Mouse (Mus musculus) kidney, embryonic 15.5 days (tissue): ENCODE measurements around the gene Bace1. TPM values are rescaled to one million over a fixed set of nuclear protein-coding genes. Genes with fewer than 3 reads are reported as not detected.

Source experiments
- ATAC-seq: fragments of 200-750 bp; cut with Nextera tagmentation; replicated peaks from 2 replicates; pipeline ENCODE4 v1.8.0; 2017; ENCODE audit warnings: moderate TSS enrichment; ENCODE audit not compliant: low FRiP score
- H3K27ac ChIP-seq: fragments of 300-500 bp; sonication (generic); 2 replicates; pipeline ENCODE4 v1.5.1; 2015; ENCODE audit warnings: mild to moderate bottlenecking, inconsistent platforms
- H3K27me3 ChIP-seq: fragments of 300-500 bp; sonication (generic); 2 replicates; pipeline ENCODE4 v1.6.1; 2015; ENCODE audit warnings: inconsistent platforms
- H3K36me3 ChIP-seq: fragments of 300-500 bp; sonication (generic); 2 replicates; pipeline ENCODE4 v1.6.1; 2015; ENCODE audit warnings: inconsistent platforms
- H3K4me1 ChIP-seq: fragments of 300-500 bp; sonication (generic); 2 replicates; pipeline ENCODE4 v1.6.1; 2015; ENCODE audit warnings: inconsistent platforms
- H3K4me2 ChIP-seq: fragments of 300-500 bp; sonication (generic); 2 replicates; pipeline ENCODE4 v1.6.1; 2015; ENCODE audit warnings: moderate library complexity, mild to moderate bottlenecking, inconsistent platforms
- H3K4me3 ChIP-seq: fragments of 300-500 bp; sonication (generic); replicated peaks from 2 replicates; pipeline ENCODE4 v1.5.1; 2015; ENCODE audit warnings: mild to moderate bottlenecking, inconsistent platforms
- H3K9ac ChIP-seq: fragments of 300-500 bp; sonication (generic); 2 replicates; pipeline ENCODE4 v1.6.1; 2015; ENCODE audit warnings: mild to moderate bottlenecking, inconsistent platforms
- H3K9me3 ChIP-seq: fragments of 300-500 bp; sonication (generic); replicated peaks from 2 replicates; pipeline ENCODE4 v1.6.1; 2016; ENCODE audit warnings: inconsistent platforms
- WGBS: fragments of 180-500 bp; shearing (Covaris S2); methylation state at CpG from one replicate; pipeline ENCODE4 v1.1.7; 2015; ENCODE audit warnings: mixed read lengths; 5-methylcytosine and 5-hydroxymethylcytosine counted together
- polyA plus RNA-seq: library from polyadenylated mRNA; unstranded; fragments of >200 nt; fragmentation: Nextera tagmentation; extraction: Ambion mirVana; gene quantifications from 2 replicates; pipeline ENCODE4 v1.2.1, GENCODE M21; 2015

The Bace1 gene
- 32.9 and 33.9 TPM in 2 replicates for polyA plus RNA-seq

DNA sequence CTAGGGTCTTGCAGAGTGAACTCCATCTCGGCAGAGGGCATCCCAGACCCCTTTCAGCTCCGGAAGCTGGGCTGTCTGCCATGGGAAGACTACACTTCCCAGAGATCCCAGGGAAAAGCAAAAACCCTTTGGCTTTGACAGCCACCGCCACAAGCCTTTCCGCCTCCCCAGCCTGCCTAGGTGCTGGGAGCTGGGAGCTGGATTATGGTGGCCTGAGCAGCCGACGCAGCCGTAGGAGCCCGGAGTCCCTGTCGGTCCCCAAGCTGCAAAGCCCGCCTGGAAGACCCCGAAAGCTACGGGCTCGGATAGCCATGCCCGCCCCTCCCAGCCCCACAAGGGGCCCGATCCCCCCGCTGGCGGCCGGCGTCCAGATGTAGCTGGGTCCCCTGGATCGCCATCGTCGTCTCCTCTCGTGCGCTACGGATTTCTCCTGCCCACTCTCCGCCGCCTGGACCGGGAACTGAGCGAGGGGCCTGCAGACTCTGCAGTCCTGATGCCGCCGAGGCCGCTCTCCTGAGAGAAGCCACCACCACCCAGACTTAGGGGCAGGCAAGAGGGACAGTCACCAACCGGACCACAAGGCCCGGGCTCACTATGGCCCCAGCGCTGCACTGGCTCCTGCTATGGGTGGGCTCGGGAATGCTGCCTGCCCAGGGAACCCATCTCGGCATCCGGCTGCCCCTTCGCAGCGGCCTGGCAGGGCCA is at the start of gene Bace1:
Bace1 (plus strand) TSS at position 147 of the 705 bp plus-strand sequence.
- peak within 1 kb of the TSS; percentile 79 for H3K9ac ChIP-seq
- peak within 1 kb of the TSS; percentile 74 for H3K27ac ChIP-seq
- peak; percentile 81 for ATAC-seq
- no peaks in the 10 kb centered on the region for H3K27me3 ChIP-seq
- H3K9me3 ChIP-seq = no peaks in the 10 kb centered on the region
- H3K36me3 ChIP-seq = no peaks in the 10 kb centered on the region
- peak within 1 kb of the TSS; percentile 91 for H3K4me2 ChIP-seq
- peak within 1 kb of the TSS; percentile 87 for H3K4me3 ChIP-seq
- H3K4me1 ChIP-seq = peaks cover 38% of the 10 kb centered on the region
- WGBS = under 1% methylated on average over 39 of the region's 40 CpGs

DNA sequence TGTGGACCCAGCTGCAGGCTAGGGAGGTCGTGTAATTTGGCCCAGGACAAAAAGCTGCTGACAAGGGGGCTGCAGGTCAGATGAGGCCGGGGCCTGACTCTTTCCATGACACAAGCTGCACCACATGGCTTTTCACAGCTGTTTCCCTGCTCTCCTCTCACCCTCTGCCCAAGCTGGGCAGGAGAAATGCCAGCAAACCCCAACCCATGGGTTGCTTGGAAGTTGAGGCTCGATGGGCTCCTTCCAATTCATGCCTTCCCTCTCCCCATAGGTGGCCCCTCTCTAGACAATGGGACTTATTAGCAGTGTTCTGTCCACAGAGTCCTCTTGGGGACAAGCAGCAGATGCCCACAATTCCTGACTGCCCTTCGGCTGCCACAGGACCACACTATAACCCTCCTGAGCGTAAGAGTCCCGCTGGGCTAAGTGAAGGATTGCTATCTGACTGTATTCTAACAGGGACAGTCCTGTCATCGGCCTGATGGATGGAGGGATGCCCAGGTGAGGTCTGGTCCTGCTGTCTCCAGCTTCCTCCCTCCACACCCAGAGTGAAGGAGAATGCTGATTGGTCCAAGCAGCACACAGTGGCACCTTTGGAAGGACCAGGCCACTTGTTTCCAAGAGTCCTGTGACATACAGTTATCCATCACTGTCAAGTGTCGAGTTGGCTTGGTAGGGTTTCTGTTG is 46.8 kb upstream of the Bace1 start:
- Histone ChIP-seq H3K27me3 (no peaks in the 10 kb centered on the region), H3K9ac (no peak overlapping the region), H3K4me1 (peaks cover 15% of the 10 kb centered on the region), H3K36me3 (peaks cover 34% of the 10 kb centered on the region), H3K4me2 (no peak overlapping the region), H3K27ac (no peak overlapping the region), H3K4me3 (no peak overlapping the region), H3K9me3 (no peaks in the 10 kb centered on the region)
- no peak for ATAC-seq
- WGBS = 82% methylated on average over 8 of the region's 8 CpGs

DNA sequence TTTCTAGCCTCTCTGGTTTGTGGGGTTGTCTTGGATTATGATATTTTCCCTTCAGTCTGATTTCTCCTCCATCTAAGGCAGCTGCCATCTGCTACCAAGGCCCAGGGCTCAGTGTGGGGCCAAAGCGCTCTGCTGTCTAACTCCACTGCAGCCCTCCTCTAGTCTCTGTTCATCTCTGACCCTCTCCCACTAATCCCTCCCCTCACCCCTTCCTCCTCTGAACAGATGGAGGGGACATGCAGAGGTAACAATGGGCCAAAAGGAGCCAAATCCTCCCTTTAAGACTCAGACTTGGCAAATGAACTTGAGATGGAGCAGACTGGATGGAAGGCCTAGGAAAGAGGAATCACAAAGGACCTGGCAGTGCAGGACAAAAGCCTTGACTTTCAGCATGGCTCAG is 46.1 kb upstream of the Bace1 start:
- H3K27ac ChIP-seq = no peak overlapping the region
- WGBS = 96% methylated on average over 1 of the region's 1 CpGs
- H3K4me2 ChIP-seq = no peak overlapping the region
- H3K4me3 ChIP-seq = no peak overlapping the region
- H3K27me3 ChIP-seq = no peaks in the 10 kb centered on the region
- no peak for ATAC-seq
- H3K36me3 ChIP-seq = peaks cover 37% of the 10 kb centered on the region
- no peaks in the 10 kb centered on the region for H3K9me3 ChIP-seq
- H3K4me1 ChIP-seq = peaks cover 13% of the 10 kb centered on the region
- no peak overlapping the region for H3K9ac ChIP-seq

DNA sequence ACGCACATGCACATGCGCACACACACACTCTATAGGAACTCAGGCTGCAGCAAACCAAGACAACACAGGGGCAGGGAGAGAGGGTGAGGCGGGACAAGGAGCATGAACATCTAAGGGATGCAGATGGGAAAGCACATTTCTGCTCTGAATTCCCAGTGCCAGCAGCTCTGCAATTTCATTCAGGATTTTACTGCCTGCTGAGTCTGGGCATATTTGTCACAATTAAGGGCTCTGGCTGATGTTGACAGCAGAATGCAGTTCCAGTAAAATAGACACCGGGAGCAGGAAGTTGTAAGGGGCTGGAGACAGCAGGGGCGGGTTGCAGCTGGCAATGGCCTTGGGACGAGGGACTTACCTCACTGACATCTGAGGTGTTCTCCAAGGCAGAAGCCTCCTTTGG is 44.7 kb upstream of the Bace1 start:
- Histone ChIP-seq H3K4me1 (peaks cover 7% of the 10 kb centered on the region), H3K9me3 (no peaks in the 10 kb centered on the region), H3K4me3 (no peak overlapping the region), H3K9ac (no peak overlapping the region), H3K36me3 (peaks cover 37% of the 10 kb centered on the region), H3K4me2 (no peak overlapping the region), H3K27ac (no peak overlapping the region), H3K27me3 (no peaks in the 10 kb centered on the region)
- ATAC-seq = no peak
- 85% methylated on average over 6 of the region's 6 CpGs for WGBS

DNA sequence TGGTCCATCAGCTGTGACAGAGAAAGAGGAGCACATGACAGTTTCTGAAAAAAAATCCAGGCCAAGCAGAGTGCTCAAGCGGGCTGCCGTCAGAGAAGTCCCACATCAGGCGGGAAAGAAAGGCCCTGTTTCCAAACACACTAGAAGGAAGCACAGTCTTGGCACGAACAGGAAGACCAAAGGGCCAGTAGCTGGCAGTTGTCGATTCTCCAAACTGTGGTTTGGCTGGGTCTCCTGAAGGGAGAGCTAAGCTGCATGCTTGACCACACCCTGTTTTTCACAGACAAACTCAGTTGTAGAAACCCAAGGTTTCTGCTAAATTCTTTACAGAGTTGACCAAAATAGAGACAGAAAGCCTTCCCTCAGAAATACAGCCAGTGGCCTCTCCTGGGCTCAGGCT is 42.7 kb upstream of the Bace1 start:
- WGBS = 88% methylated on average over 5 of the region's 5 CpGs
- no peak for ATAC-seq

DNA sequence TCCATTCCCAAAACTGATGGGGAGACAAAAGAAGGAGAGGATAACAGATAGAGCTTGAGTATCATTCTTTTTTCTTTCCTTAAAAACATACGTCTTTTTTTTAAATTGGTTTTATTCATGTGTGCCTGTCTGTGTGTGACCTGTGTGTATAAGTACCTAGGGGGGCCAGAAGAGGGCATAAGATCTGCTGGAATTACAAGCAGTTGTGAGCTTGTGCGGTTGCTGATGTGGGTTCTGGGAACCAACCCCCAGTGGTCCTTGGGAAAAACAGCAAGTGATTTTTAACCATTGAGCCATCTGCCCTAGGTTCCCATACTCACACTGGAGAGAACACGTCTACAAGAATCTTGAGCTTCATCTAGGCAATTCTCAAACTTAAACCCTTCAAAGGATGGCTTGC is 41.1 kb upstream of the Bace1 start:
- Histone ChIP-seq H3K27ac (no peak overlapping the region), H3K9me3 (no peaks in the 10 kb centered on the region), H3K4me3 (no peak overlapping the region), H3K27me3 (no peaks in the 10 kb centered on the region), H3K9ac (no peak overlapping the region), H3K4me1 (peaks cover 18% of the 10 kb centered on the region), H3K4me2 (no peak overlapping the region), H3K36me3 (peaks cover 33% of the 10 kb centered on the region)
- ATAC-seq = no peak
- 79% methylated on average over 3 of the region's 3 CpGs for WGBS

More for the DNA sequence above, 42.7 kb upstream of the Bace1 start:
- H3K4me1 ChIP-seq = peaks cover 18% of the 10 kb centered on the region
- no peak overlapping the region for H3K27ac ChIP-seq
- peaks cover 37% of the 10 kb centered on the region for H3K36me3 ChIP-seq
- H3K9ac ChIP-seq = no peak overlapping the region
- no peak overlapping the region for H3K4me3 ChIP-seq
- no peaks in the 10 kb centered on the region for H3K27me3 ChIP-seq
- H3K9me3 ChIP-seq = no peaks in the 10 kb centered on the region
- no peak overlapping the region for H3K4me2 ChIP-seq

DNA sequence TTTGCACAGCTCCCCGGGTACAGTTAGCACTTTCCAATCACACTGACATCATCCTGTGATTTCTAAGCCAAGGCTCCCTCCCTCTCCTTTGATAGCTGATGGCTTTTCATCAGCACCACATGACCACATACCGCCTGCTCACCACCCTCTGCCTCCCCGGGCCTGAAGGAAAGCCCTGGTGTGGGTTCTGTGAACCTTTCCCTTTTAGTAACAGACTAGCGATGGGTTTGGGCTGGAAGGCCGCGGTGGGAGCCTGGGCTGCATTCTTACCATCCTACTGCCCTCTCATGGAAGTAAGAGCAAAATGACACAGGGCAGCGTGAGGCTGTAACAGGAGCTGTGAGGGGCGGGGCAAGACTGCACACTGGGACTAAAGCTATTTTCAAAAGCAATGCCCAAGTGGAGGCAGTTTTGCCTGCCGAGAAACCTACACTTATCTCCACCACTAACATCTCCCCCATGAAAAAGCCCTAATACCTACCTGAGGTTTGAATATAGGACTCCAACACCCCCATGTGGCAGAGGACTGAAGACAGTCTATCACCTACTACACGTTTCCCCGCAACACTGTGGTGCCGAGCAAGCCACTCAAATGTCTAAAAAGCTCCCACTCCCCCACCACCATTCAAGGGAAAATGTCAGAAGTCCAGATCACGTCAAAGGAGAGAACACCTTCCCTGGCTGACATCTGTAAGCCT is 39.8 kb upstream of the Bace1 start:
- H3K4me2 ChIP-seq = peak overlapping the region; percentile 38
- H3K9ac ChIP-seq = no peak overlapping the region
- H3K27me3 ChIP-seq = no peaks in the 10 kb centered on the region
- peak; percentile 74 for ATAC-seq
- WGBS = 12% methylated on average over 13 of the region's 13 CpGs
- no peak overlapping the region for H3K27ac ChIP-seq
- H3K4me3 ChIP-seq = no peak overlapping the region
- no peaks in the 10 kb centered on the region for H3K9me3 ChIP-seq
- H3K4me1 ChIP-seq = peaks cover 26% of the 10 kb centered on the region
- peaks cover 24% of the 10 kb centered on the region for H3K36me3 ChIP-seq

DNA sequence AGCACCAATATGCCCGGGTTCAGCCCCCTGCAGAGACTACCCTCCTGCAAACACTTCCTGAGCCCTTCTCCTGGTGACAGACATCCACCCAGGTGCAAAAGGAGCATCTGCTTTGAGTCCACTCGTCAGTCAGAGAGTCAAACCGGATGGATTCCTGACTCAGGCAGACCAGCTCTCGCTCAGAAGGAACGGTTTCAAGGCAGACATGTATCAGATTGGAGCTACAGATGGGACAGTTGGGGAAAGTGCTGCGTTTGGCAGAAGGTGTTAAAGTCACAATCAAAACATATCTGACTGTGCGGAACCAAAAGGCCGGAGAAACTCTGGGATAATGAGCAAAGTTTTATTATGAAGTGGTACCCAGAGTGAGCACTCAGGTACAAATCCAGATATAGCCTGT is 39.0 kb upstream of the Bace1 start:
- Histone ChIP-seq H3K27ac (no peak overlapping the region), H3K9ac (no peak overlapping the region), H3K4me1 (peaks cover 30% of the 10 kb centered on the region), H3K27me3 (no peaks in the 10 kb centered on the region), H3K4me2 (no peak overlapping the region), H3K9me3 (no peaks in the 10 kb centered on the region), H3K4me3 (no peak overlapping the region), H3K36me3 (peaks cover 22% of the 10 kb centered on the region)
- ATAC-seq = no peak
- 67% methylated on average over 8 of the region's 8 CpGs for WGBS

DNA sequence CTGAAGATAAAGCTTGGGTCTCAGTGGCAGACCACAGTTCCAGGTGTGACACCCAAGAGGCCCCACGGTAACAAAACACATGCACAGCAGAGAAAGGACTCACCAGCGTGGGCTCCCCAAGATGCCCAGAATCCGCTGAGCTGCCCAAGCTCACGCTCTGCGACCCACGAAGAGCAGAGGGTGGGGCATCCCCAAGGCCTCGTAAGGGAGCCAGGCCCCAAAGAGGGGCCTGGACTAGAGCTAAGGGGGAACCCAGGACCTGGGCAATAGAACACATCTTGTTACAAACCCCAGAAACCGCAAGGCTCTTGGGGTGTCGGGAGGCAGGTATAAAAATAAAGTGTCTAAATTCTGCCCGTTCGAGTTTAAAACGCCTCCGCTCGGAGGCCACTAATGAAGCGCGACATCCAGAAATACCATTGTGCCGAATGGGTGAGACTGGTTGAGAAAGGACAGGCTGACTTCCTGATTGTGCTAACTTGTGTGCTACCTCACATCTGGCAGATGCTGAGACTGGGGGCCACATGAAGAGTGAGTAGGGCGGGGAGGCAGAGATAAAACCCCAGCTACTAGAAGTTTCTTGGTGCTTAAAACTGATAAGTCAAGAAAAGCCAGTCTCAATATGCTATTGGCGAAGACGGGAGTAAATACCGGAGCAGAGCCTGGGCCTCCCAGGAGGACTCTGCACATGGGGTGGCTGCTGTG is 35.2 kb upstream of the Bace1 start:
- WGBS = 62% methylated on average over 21 of the region's 21 CpGs
- ATAC-seq = no peak

DNA sequence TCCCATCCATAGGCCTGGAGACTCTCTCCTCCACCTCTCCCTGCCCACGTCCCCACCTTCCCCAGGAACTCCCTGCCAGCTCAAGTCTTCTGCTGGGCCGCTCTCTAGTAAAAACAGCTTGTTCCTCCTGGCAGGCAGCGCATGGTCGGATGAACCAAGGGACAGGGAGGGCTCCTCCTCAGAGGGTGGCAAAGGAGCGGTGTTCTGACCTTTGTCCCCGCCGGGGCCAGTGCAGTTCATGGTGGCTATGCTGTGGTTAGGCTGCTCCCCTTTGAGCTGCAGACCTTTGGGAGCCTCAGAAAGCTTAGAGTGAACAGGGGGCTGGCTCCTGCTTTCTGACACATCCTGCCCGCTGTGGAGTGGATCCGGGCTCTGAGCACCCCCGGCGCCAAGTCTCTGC is 31.5 kb upstream of the Bace1 start:
- Histone ChIP-seq H3K4me2 (no peak overlapping the region), H3K9ac (no peak overlapping the region), H3K27ac (no peak overlapping the region), H3K27me3 (no peaks in the 10 kb centered on the region), H3K4me1 (peaks cover 15% of the 10 kb centered on the region), H3K4me3 (no peak overlapping the region), H3K9me3 (no peaks in the 10 kb centered on the region), H3K36me3 (peaks cover 41% of the 10 kb centered on the region)
- ATAC-seq = no peak; the same call in 1 of the 2 replicates
- WGBS = 86% methylated on average over 11 of the region's 11 CpGs

More for the DNA sequence above, 35.2 kb upstream of the Bace1 start:
- Histone ChIP-seq H3K36me3 (peaks cover 52% of the 10 kb centered on the region), H3K4me3 (no peak overlapping the region), H3K4me1 (peaks cover 29% of the 10 kb centered on the region), H3K9ac (no peak overlapping the region), H3K4me2 (no peak overlapping the region), H3K27ac (0 out of 2 replicates have a peak overlapping the region, but pooled peaks have one; percentile 2), H3K27me3 (no peaks in the 10 kb centered on the region), H3K9me3 (no peaks in the 10 kb centered on the region)

DNA sequence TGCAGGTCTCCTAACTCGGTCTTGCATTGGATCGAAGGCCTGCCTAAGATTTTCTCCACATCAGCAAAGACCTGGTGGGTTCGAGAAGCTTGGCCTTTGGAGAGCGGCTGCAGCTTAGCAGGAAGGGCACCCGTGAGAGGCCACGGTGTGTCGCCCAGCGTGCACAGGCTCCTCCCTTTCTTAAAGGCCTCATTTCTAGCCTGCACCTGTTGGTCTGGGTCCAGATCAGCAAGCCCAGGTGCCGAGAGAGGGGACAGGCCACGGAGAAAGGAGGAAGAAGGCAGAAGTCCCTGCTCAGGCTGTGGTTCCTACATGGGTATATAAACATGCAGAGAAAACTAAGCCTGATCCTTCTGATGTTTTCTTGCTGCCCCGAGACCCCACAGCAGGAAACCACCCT is 31.0 kb upstream of the Bace1 start:
- WGBS = 80% methylated on average over 11 of the region's 11 CpGs
- no peak overlapping the region for H3K27ac ChIP-seq
- no peak for ATAC-seq
- H3K4me1 ChIP-seq = peaks cover 15% of the 10 kb centered on the region
- H3K4me3 ChIP-seq = no peak overlapping the region
- H3K9ac ChIP-seq = no peak overlapping the region
- no peak overlapping the region for H3K4me2 ChIP-seq
- H3K9me3 ChIP-seq = no peaks in the 10 kb centered on the region
- peaks cover 40% of the 10 kb centered on the region for H3K36me3 ChIP-seq
- no peaks in the 10 kb centered on the region for H3K27me3 ChIP-seq
